Mouse (Mus musculus) megakaryocyte, adult 5-6 weeks (primary cell): ENCODE results near the gene Iqcb1. TPM values are rescaled to one million over a fixed set of nuclear protein-coding genes. Genes with fewer than 3 reads are reported as not detected.

ENCODE experiments used
- total RNA-seq, 2 experiments: library from RNA; stranded (forward) in 1 of 2; stranded (reverse) in 1 of 2; fragments of 153-499, 151-499 nt in 1 of 2; fragments of 221-1000, 200-1000 nt in 1 of 2; gene quantifications; 2 replicates each; pipeline versions ENCODE4 v1.2.3 to v1.2.4; 2015 to 2017

Gene Iqcb1
- total RNA-seq, 2 experiments from 2014 or later, result 3.6 to 3.7 TPM

Other genes with a start within 250 kb of the Iqcb1 start
- gene Cd86, start 162.3 kb upstream of the Iqcb1 start, total RNA-seq (2015), result 31.9 and 32.8 TPM in 2 replicates
- 28.1 and 39.5 TPM in 2 replicates for gene Cd86, start 162.3 kb upstream of the Iqcb1 start, total RNA-seq (2017)
- 0.32 TPM in 1 of 2 replicates, not detected in the other for gene Ildr1, start 134.4 kb upstream of the Iqcb1 start, total RNA-seq (2015)
- gene Ildr1, start 134.4 kb upstream of the Iqcb1 start, total RNA-seq (2017), result 0.08 and 0.26 TPM in 2 replicates
- gene Slc15a2, start 43.4 kb upstream of the Iqcb1 start, total RNA-seq (2015), result 4.1 and 6.7 TPM in 2 replicates
- gene Slc15a2, start 43.4 kb upstream of the Iqcb1 start, total RNA-seq (2017), result 7.5 and 14.7 TPM in 2 replicates
- gene Eaf2, start 46.6 kb downstream of the Iqcb1 start, total RNA-seq (2015), result 0.29 and 0.75 TPM in 2 replicates
- 0.57 and 2.6 TPM in 2 replicates for gene Eaf2, start 46.6 kb downstream of the Iqcb1 start, total RNA-seq (2017)
- gene Golgb1, start 46.8 kb downstream of the Iqcb1 start, total RNA-seq (2015), result 7.9 and 13.2 TPM in 2 replicates
- 25.9 and 35.8 TPM in 2 replicates for gene Golgb1, start 46.8 kb downstream of the Iqcb1 start, total RNA-seq (2017)
- gene Hcls1, start 106.6 kb downstream of the Iqcb1 start, total RNA-seq (2015), result 53.0 and 69.8 TPM in 2 replicates
- 404 and 424 TPM in 2 replicates for gene Hcls1, start 106.6 kb downstream of the Iqcb1 start, total RNA-seq (2017)
- not detected in 2 replicates for gene Fbxo40, start 162.1 kb downstream of the Iqcb1 start, total RNA-seq (2015)
- gene Fbxo40, start 162.1 kb downstream of the Iqcb1 start, total RNA-seq (2017), result 0.04 and 0.33 TPM in 2 replicates
- gene Polq, start 183.4 kb downstream of the Iqcb1 start, total RNA-seq (2015), result 9.3 and 16.0 TPM in 2 replicates
- gene Polq, start 183.4 kb downstream of the Iqcb1 start, total RNA-seq (2017), result 13.4 and 13.9 TPM in 2 replicates